Mouse (Mus musculus): Measurements from ENCODE around the gene Pds5b. TPM values are rescaled to one million over a fixed set of nuclear protein-coding genes. Genes with fewer than 3 reads are reported as not detected.
A peak's percentile ranks its signal among the peaks of the same experiment; 100 is the strongest.
"Not testable (repeated sequence)": the region's sequence is repeated elsewhere in the genome, so short reads cannot be mapped to it uniquely, and the experiment has no call there.

The Pds5b gene
- polyA plus RNA-seq, 1 experiment from 2014 or later = 5.2 TPM

DNA sequence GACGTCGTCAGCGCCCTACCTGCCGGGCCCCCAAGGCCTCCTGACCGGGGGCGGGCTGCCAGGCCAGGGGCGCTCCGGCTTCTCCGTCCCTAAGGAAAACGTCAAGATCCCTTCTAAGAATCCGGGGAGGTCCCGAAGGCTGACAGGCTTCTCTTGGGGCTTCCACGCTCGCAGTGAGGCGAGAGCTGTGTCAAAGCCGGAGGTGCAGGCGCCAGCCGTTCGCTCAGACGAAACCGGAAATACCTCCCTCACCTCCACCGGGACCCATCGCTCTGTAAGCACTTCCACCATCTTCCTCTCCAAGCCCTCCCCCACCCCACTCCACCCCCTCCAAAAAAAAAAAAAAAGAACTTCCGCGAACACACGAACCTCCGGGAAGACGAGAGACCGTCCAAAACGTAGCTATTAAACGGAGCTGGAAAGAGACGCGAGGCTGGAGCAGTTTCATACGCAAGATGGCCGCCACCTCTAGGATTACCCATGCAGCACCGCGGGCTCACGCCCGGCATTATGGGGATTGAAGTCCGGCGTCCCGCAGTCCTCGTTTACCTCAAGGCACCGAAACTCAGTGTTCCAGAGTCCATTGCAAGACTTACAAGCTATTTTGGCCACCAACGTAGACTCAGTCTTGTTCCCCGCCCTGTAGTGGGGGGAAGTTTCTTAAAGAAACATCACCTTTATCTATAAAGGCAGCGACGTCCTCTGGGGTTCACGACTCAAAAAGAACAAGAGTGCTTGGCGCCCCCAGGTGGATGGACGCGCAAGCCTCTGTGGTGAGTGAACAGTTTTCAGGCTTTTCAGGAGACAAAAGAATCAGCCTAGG is 8.2 kb upstream of the Pds5b start:
- Histone ChIP-seq H3K4me3 (ENCODE audit: low read depth, low read length) (peak overlapping the region; percentile 89), H3K27ac (ENCODE audit: low read depth) (peak overlapping the region; percentile 98), H3K4me2 (ENCODE audit: low read depth, low read length) (peak overlapping the region; percentile 66), H3K27me3 (ENCODE audit: insufficient read depth, low read length) (no peaks in the 10 kb centered on the region), H3K9me3 (ENCODE audit: low read length) (no peaks in the 10 kb centered on the region), H3K4me1 (ENCODE audit: insufficient read depth) (peaks cover 17% of the 10 kb centered on the region), H3K9ac (replicated peaks) (peak overlapping the region; percentile 89), H3K36me3 (replicated peaks; ENCODE audit: insufficient read depth, low read length) (peaks cover 20% of the 10 kb centered on the region)
- peak; percentile 98 for ATAC-seq
- DNase-seq = peak; percentile 94
- under 1% methylated on average over 52 of the region's 52 CpGs for WGBS (ENCODE audit: insufficient replicate concordance)
- TF ChIP-seq EP300 (IDR thresholded peaks at IDR 0.05; ENCODE audit: low read depth) (peak; percentile 76), CTCF (IDR thresholded peaks at IDR 0.05; ENCODE audit: low read depth) (peak; percentile 93)

DNA sequence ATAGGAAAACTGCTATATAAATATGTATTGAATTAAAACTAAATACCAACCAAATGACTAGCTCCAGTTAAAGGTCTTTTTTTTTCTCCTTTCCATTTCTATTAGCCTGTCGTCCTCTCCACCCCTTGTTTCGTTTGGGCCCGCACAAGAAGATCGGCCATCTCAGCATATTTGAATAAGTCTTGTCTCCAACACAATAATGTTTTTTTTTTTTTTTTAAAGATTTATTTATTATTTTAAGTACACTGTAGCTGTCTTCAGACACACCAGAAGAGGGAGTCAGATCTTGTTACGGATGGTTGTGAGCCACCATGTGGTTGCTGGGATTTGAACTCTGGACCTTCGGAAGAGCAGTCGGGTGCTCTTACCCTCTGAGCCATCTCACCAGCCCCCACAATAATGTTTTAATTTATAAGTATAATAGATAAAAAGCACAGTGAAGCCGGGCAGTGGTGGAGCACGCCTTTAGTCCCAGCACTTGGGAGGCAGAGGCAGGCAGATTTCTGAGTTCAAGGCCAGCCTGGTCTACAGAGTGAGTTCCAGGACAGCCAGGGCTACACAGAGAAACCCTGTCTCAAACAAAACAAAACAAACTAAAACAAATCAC is 7.3 kb upstream of the Pds5b start, which contains the start of gene N4bp2l2:
TSS of gene N4bp2l2 (minus strand) at position 51 of the 607 bp plus-strand sequence.
- Histone ChIP-seq H3K9ac (replicated peaks) (peak within 1 kb of the TSS; percentile 89), H3K4me2 (ENCODE audit: low read depth, low read length) (peak within 1 kb of the TSS; percentile 66), H3K27ac (ENCODE audit: low read depth) (peak within 1 kb of the TSS; percentile 98), H3K4me3 (ENCODE audit: low read depth, low read length) (peak within 1 kb of the TSS; percentile 89), H3K36me3 (replicated peaks; ENCODE audit: insufficient read depth, low read length) (peaks cover 13% of the 10 kb centered on the region), H3K4me1 (ENCODE audit: insufficient read depth) (peaks cover 13% of the 10 kb centered on the region)
- not testable (repeated sequence) for H3K27me3 ChIP-seq (ENCODE audit: insufficient read depth, low read length); H3K9me3 ChIP-seq (ENCODE audit: low read length); DNase-seq; ATAC-seq
- 87% methylated on average over 8 of the region's 9 CpGs for WGBS (ENCODE audit: insufficient replicate concordance)

DNA sequence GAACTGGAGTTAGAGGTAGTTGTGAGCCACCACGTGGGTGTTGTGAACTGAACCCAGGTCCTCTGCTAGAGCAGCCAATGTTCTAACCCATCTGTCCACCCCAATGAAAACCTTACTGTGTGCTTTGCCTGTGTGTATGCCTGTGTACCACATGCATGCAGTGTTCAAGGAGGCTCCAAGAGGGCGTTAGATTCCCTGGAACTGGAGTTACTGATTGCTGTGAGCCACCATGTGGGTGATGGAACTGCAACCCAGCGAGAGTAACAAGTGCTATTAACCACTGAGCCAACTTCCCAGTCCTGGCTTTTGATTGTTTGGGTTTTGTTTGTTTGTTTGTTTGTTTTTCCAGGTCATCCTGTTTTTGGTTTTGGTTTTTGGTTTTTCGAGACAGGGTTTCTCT is 4.8 kb upstream of the Pds5b start:
- no peak overlapping the region for H3K27ac ChIP-seq (ENCODE audit: low read depth)
- no peak overlapping the region for H3K9ac ChIP-seq (replicated peaks)
- H3K4me1 ChIP-seq (ENCODE audit: insufficient read depth) = peaks cover 3% of the 10 kb centered on the region; the same call in 1 of the 2 replicates
- no peaks in the 10 kb centered on the region for H3K27me3 ChIP-seq (ENCODE audit: insufficient read depth, low read length)
- WGBS (ENCODE audit: insufficient replicate concordance) = 56% methylated on average over 4 of the region's 4 CpGs
- H3K36me3 ChIP-seq (replicated peaks; ENCODE audit: insufficient read depth, low read length) = no peaks in the 10 kb centered on the region
- ATAC-seq (no peak), DNase-seq (no peak)
- TF ChIP-seq EP300 (IDR thresholded peaks at IDR 0.05; ENCODE audit: low read depth) = no peak
- no peak for TF ChIP-seq CTCF (IDR thresholded peaks at IDR 0.05; ENCODE audit: low read depth)
- H3K4me2 ChIP-seq (ENCODE audit: low read depth, low read length) = no peak overlapping the region
- H3K9me3 ChIP-seq (ENCODE audit: low read length) = no peaks in the 10 kb centered on the region
- H3K4me3 ChIP-seq (ENCODE audit: low read depth, low read length) = no peak overlapping the region

DNA sequence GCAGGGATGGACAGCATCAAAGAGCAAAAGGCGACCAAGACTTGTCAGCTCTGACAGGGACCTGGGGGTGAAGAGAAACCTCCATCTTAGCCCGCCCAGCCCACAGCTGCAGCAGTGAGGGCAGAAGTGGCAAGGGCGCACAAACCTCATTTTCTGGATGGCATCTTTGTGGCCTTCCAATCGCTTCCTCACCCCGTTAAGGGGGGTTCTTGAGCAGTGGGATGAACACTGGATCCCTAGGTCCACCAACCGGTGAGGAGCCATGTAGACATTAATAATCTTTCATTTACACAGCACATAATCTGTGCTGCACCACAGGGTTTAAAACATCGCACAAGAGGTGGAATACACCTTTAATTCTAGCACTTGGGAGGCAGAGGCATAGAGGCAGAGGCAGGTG is 1.2 kb upstream of the Pds5b start:
- Histone ChIP-seq H3K4me3 (ENCODE audit: low read depth, low read length) (no peak overlapping the region), H3K4me2 (ENCODE audit: low read depth, low read length) (no peak overlapping the region), H3K9me3 (ENCODE audit: low read length) (no peaks in the 10 kb centered on the region), H3K9ac (replicated peaks) (no peak overlapping the region), H3K27ac (ENCODE audit: low read depth) (no peak overlapping the region), H3K36me3 (replicated peaks; ENCODE audit: insufficient read depth, low read length) (no peaks in the 10 kb centered on the region), H3K27me3 (ENCODE audit: insufficient read depth, low read length) (no peaks in the 10 kb centered on the region), H3K4me1 (ENCODE audit: insufficient read depth) (peaks cover 5% of the 10 kb centered on the region)
- no peak for ATAC-seq
- no peak for DNase-seq
- 87% methylated on average over 7 of the region's 7 CpGs for WGBS (ENCODE audit: insufficient replicate concordance)
- no peak for TF ChIP-seq EP300 (IDR thresholded peaks at IDR 0.05; ENCODE audit: low read depth)
- TF ChIP-seq CTCF (IDR thresholded peaks at IDR 0.05; ENCODE audit: low read depth) = no peak

DNA sequence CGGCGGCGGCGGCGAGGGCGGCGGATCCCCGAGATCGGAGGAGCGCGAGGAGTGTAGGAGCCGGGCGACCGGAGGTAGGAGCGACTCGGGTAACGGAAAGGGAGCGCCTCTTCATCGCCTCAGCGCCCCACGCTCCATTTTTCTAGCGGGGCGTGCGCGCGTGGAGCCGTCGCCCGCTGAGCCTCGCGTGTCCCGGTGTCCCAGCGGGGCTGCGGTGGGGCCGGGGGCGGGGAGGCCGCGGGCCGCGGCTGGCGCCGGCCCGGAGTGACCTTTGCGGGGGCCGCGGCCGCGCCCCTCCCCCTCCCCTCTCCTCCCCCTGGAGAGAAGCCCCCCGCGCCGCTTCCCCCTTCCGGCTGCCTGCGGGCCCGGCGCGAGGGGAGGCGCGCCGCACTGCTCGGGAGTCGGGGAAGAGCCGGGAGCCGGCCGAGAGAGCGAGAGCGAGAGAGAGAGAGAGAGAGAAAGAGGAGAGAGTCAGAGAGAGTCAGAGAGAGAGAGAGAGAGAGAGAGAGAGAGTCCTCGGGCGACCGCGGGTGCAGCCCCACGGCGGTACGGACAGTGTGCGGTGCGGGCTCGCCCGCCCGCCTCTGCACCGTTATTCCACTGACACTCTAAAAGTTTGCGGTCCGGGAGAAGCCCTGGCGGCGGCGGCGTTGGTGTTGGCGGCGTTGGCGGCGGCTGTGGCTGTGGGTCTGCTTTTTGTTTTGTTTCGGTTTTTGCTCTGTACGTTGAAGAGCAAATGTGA is 512 bp downstream of the Pds5b start:
- Histone ChIP-seq H3K9ac (replicated peaks) (peak overlapping the region; percentile 98), H3K36me3 (replicated peaks; ENCODE audit: insufficient read depth, low read length) (no peaks in the 10 kb centered on the region), H3K4me2 (ENCODE audit: low read depth, low read length) (peak overlapping the region; percentile 90), H3K27ac (ENCODE audit: low read depth) (peak overlapping the region; percentile 92), H3K27me3 (ENCODE audit: insufficient read depth, low read length) (no peaks in the 10 kb centered on the region), H3K4me3 (ENCODE audit: low read depth, low read length) (peak overlapping the region; percentile 92), H3K4me1 (ENCODE audit: insufficient read depth) (peaks cover 5% of the 10 kb centered on the region), H3K9me3 (ENCODE audit: low read length) (no peaks in the 10 kb centered on the region)
- WGBS (ENCODE audit: insufficient replicate concordance) = 1% methylated on average over 59 of the region's 91 CpGs
- peak; percentile 65 for DNase-seq
- peak; percentile 18 for ATAC-seq
- no peak for TF ChIP-seq EP300 (IDR thresholded peaks at IDR 0.05; ENCODE audit: low read depth)
- TF ChIP-seq CTCF (IDR thresholded peaks at IDR 0.05; ENCODE audit: low read depth) = no peak

DNA sequence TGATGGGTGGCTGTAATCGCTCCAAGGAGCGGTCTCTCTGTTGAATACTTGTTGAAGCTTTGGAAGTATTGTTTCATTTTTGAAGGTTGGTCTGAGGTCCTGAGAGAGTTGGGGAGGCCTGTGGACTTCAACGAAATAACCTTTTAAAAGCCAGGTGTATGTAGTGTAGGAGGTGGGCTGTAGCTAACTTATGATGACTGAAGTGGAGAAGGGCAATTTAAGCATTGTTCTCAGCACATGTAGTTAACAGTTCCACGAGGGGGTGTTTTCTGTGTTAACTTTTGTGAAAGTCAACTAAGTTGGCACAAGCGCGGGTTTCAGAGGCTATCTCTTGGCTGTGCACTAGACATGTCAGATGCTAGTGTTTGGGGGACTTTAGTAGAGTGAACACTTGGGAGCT is 1.3 kb downstream of the Pds5b start:
- peak overlapping the region; percentile 92 for H3K4me3 ChIP-seq (ENCODE audit: low read depth, low read length)
- ATAC-seq (no peak), DNase-seq (no peak)
- no peaks in the 10 kb centered on the region for H3K36me3 ChIP-seq (replicated peaks; ENCODE audit: insufficient read depth, low read length)
- no peaks in the 10 kb centered on the region for H3K9me3 ChIP-seq (ENCODE audit: low read length)
- peak overlapping the region; percentile 92; the same call in 1 of the 2 replicates for H3K27ac ChIP-seq (ENCODE audit: low read depth)
- WGBS (ENCODE audit: insufficient replicate concordance) = 45% methylated on average over 6 of the region's 6 CpGs
- H3K4me1 ChIP-seq (ENCODE audit: insufficient read depth) = peaks cover 5% of the 10 kb centered on the region
- TF ChIP-seq EP300 (IDR thresholded peaks at IDR 0.05; ENCODE audit: low read depth) = no peak
- TF ChIP-seq CTCF (IDR thresholded peaks at IDR 0.05; ENCODE audit: low read depth) = 0 out of 2 replicates have a peak, but pooled peaks have one; percentile 4
- H3K9ac ChIP-seq (replicated peaks) = peak overlapping the region; percentile 98
- peak overlapping the region; percentile 90 for H3K4me2 ChIP-seq (ENCODE audit: low read depth, low read length)
- no peaks in the 10 kb centered on the region for H3K27me3 ChIP-seq (ENCODE audit: insufficient read depth, low read length)

DNA sequence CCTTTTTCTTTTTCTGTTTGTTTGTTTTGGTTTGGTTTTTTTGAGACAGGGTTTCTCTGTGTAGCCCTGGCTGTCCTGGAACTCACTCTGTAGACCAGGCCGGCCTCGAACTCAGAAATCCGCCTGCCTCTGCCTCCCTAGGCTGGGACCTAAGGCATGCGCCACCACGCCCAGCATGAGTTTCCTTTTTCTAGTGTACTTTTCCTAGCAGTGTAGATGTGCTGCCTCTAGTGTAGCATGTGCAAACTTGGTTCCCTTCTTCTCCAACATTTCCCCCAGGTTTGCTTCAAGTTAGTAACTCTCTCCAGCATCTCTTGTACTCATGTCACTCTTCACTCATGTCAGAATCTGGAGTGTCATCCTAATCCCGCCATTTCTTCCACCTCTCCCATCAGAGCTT is 9.3 kb downstream of the Pds5b start:
- H3K9ac ChIP-seq (replicated peaks); H3K4me3 ChIP-seq (ENCODE audit: low read depth, low read length); H3K27ac ChIP-seq (ENCODE audit: low read depth); ATAC-seq; DNase-seq; H3K27me3 ChIP-seq (ENCODE audit: insufficient read depth, low read length); H3K36me3 ChIP-seq (replicated peaks; ENCODE audit: insufficient read depth, low read length); H3K9me3 ChIP-seq (ENCODE audit: low read length); H3K4me2 ChIP-seq (ENCODE audit: low read depth, low read length); H3K4me1 ChIP-seq (ENCODE audit: insufficient read depth): not testable (repeated sequence)
- 87% methylated on average over 6 of the region's 6 CpGs for WGBS (ENCODE audit: insufficient replicate concordance)

Measured in liver, postnatal 0 days (tissue).